Mouse (Mus musculus): ENCODE measurements around the gene Efhb. TPM values are rescaled to one million over a fixed set of nuclear protein-coding genes. Genes with fewer than 3 reads are reported as not detected.

Gene Efhb
- total RNA-seq, 2 experiments from 2014 or later = not detected

DNA sequence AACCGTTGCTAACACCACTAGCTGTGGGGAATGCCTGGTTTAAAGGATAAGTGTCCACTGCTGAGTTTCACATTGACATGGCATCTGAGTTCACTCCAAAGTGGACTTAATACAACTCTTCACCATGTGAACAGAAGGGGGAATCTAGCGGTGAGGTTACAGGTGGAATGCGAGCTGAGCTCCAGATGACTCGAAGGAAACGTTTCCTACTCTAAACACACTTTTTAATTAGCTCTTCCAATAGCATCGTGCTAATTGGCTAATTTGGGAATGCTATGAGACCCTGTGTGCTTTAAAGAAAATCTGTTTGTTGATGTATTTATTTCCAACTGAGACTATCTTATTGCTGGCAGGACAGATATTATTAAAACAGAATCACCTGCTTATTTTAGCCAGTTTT is 76.3 kb downstream of the Efhb start:
- ATAC-seq (replicated peaks; ENCODE audit: low FRiP score, poor library complexity, severe bottlenecking) = no peak

- no peak for ATAC-seq (replicated peaks; ENCODE audit: low FRiP score, poor library complexity, severe bottlenecking)
These were observed 99.0 kb downstream of the Efhb start for GRCm38 (mm10) chr17:53364111-53364510.

Other genes with a start within 250 kb of the Efhb start
- gene Rab5a, start 15.9 kb upstream of the Efhb start, total RNA-seq (2015; ENCODE audit: low replicate concordance) = 47.9 and 52.4 TPM in 2 replicates
- gene Rab5a, start 15.9 kb upstream of the Efhb start, total RNA-seq (2017; ENCODE audit: low replicate concordance) = 52.2 and 55.8 TPM in 2 replicates
- gene Pp2d1, start 76.1 kb upstream of the Efhb start, total RNA-seq (2015; ENCODE audit: low replicate concordance) = not detected in 2 replicates
- not detected in 2 replicates for gene Pp2d1, start 76.1 kb upstream of the Efhb start, total RNA-seq (2017; ENCODE audit: low replicate concordance)
- 64.5 and 72.1 TPM in 2 replicates for gene Kat2b, start 103.5 kb upstream of the Efhb start, total RNA-seq (2015; ENCODE audit: low replicate concordance)
- 29.3 and 63.5 TPM in 2 replicates for gene Kat2b, start 103.5 kb upstream of the Efhb start, total RNA-seq (2017; ENCODE audit: low replicate concordance)
- 141 and 166 TPM in 2 replicates for gene Sgo1, start 226.0 kb upstream of the Efhb start, total RNA-seq (2015; ENCODE audit: low replicate concordance)
- 186 and 236 TPM in 2 replicates for gene Sgo1, start 226.0 kb upstream of the Efhb start, total RNA-seq (2017; ENCODE audit: low replicate concordance)

All from erythroid progenitor cell, adult 5-6 weeks (primary cell).